Mouse (Mus musculus): ENCODE measurements around the gene Gm43517.

Gene Gm43517

GRCm38 (mm10) chr12:49384295-49384875 lies 589 bp upstream of the Gm43517 start:
- no peak for DNase-seq (ENCODE audit: extremely low read depth, low read depth, low spot score)

- no peak for DNase-seq (ENCODE audit: extremely low read depth, low read depth, low spot score)
Observed at GRCm38 (mm10) chr12:49385631-49385990, 637 bp downstream of the Gm43517 start.

GRCm38 (mm10) chr12:49386081-49386805 lies 1.3 kb downstream of the Gm43517 start:
- DNase-seq (ENCODE audit: extremely low read depth, low read depth, low spot score), result no peak

- no peak for DNase-seq (ENCODE audit: extremely low read depth, low read depth, low spot score)
Observed at GRCm38 (mm10) chr12:49387856-49388598, 3.1 kb downstream of the Gm43517 start.

GRCm38 (mm10) chr12:49389666-49390065 lies 4.7 kb downstream of the Gm43517 start:
- no peak for DNase-seq (ENCODE audit: extremely low read depth, low read depth, low spot score)

- DNase-seq (ENCODE audit: extremely low read depth, low read depth, low spot score), result no peak
Observed at GRCm38 (mm10) chr12:49390257-49390656, 5.3 kb downstream of the Gm43517 start.

- no peak for DNase-seq (ENCODE audit: extremely low read depth, low read depth, low spot score)
Observed at GRCm38 (mm10) chr12:49390926-49391304, 5.9 kb downstream of the Gm43517 start.

GRCm38 (mm10) chr12:49391305-49392040 lies 6.5 kb downstream of the Gm43517 start:
- no peak for DNase-seq (ENCODE audit: extremely low read depth, low read depth, low spot score)

GRCm38 (mm10) chr12:49392041-49392390 lies 7.0 kb downstream of the Gm43517 start:
- no peak for DNase-seq (ENCODE audit: extremely low read depth, low read depth, low spot score)

GRCm38 (mm10) chr12:49392876-49393275 lies 7.9 kb downstream of the Gm43517 start:
- no peak for DNase-seq (ENCODE audit: extremely low read depth, low read depth, low spot score)

GRCm38 (mm10) chr12:49393639-49394038 lies 8.7 kb downstream of the Gm43517 start:
- DNase-seq (ENCODE audit: extremely low read depth, low read depth, low spot score), result no peak

- no peak for DNase-seq (ENCODE audit: extremely low read depth, low read depth, low spot score)
Observed at GRCm38 (mm10) chr12:49394181-49394580, 9.2 kb downstream of the Gm43517 start.

- no peak for DNase-seq (ENCODE audit: extremely low read depth, low read depth, low spot score)
Observed at GRCm38 (mm10) chr12:49394836-49395235, 9.9 kb downstream of the Gm43517 start.

GRCm38 (mm10) chr12:49395969-49396368 lies 11.0 kb downstream of the Gm43517 start:
- no peak for DNase-seq (ENCODE audit: extremely low read depth, low read depth, low spot score)

GRCm38 (mm10) chr12:49396776-49397175 lies 11.8 kb downstream of the Gm43517 start:
- DNase-seq (ENCODE audit: extremely low read depth, low read depth, low spot score), result no peak

- DNase-seq (ENCODE audit: extremely low read depth, low read depth, low spot score), result no peak
Observed at GRCm38 (mm10) chr12:49397443-49398162, 12.6 kb downstream of the Gm43517 start.

GRCm38 (mm10) chr12:49398163-49398540 lies 13.2 kb downstream of the Gm43517 start:
- DNase-seq (ENCODE audit: extremely low read depth, low read depth, low spot score), result no peak

- no peak for DNase-seq (ENCODE audit: extremely low read depth, low read depth, low spot score)
Observed at GRCm38 (mm10) chr12:49398636-49399035, 13.7 kb downstream of the Gm43517 start.

- DNase-seq (ENCODE audit: extremely low read depth, low read depth, low spot score), result no peak
Observed at GRCm38 (mm10) chr12:49399611-49400010, 14.6 kb downstream of the Gm43517 start.

- no peak for DNase-seq (ENCODE audit: extremely low read depth, low read depth, low spot score)
Observed at GRCm38 (mm10) chr12:49400036-49400852, 15.3 kb downstream of the Gm43517 start.
